Mouse (Mus musculus) kidney, embryonic 16.5 days (tissue): ENCODE measurements around the gene Nrip1. TPM values are rescaled to one million over a fixed set of nuclear protein-coding genes. Genes with fewer than 3 reads are reported as not detected.
"Not testable (repeated sequence)": the region's sequence is repeated elsewhere in the genome, so short reads cannot be mapped to it uniquely, and the experiment has no call there.

Experiments
- ATAC-seq: fragments of 200-750 bp; cut with Nextera tagmentation; 2 replicates; pipeline ENCODE4 v1.8.0; 2017; ENCODE audit warnings: moderate TSS enrichment; ENCODE audit not compliant: low FRiP score, low TSS enrichment
- H3K27ac ChIP-seq: fragments of 300-500 bp; sonication (generic); 2 replicates; pipeline ENCODE4 v1.5.1; 2014; ENCODE audit warnings: low read length
- H3K27me3 ChIP-seq: fragments of 300-500 bp; sonication (generic); 2 replicates; pipeline ENCODE4 v1.6.1; 2014; ENCODE audit warnings: low read length, control low read depth, mixed read lengths; ENCODE audit not compliant: insufficient read depth
- H3K36me3 ChIP-seq: fragments of 300-500 bp; sonication (generic); 2 replicates; pipeline ENCODE4 v1.6.1; 2014; ENCODE audit warnings: low read length, control low read depth, mixed read lengths; ENCODE audit not compliant: insufficient read depth
- H3K4me1 ChIP-seq: fragments of 300-500 bp; sonication (generic); 2 replicates; pipeline ENCODE4 v1.6.1; 2014; ENCODE audit warnings: low read length, control low read depth, mixed read lengths; ENCODE audit not compliant: insufficient read depth
- H3K4me2 ChIP-seq: fragments of 300-500 bp; sonication (generic); replicated peaks from 2 replicates; pipeline ENCODE4 v1.6.1; 2014; ENCODE audit warnings: low read depth, low read length
- H3K4me3 ChIP-seq: fragments of 300-500 bp; sonication (generic); 2 replicates; pipeline ENCODE4 v1.5.1; 2014; ENCODE audit warnings: mild to moderate bottlenecking, low read length
- H3K9ac ChIP-seq: fragments of 300-500 bp; sonication (generic); replicated peaks from 2 replicates; pipeline ENCODE4 v1.6.1; 2014; ENCODE audit warnings: low read length
- H3K9me3 ChIP-seq: fragments of 300-500 bp; sonication (generic); 2 replicates; pipeline ENCODE4 v1.6.1; 2016; ENCODE audit warnings: low read length, control low read depth
- WGBS: fragments of 180-500 bp; shearing (Covaris S2); extraction: QIAGEN DNeasy Blood & Tissue Kit; methylation state at CpG from one replicate; pipeline ENCODE4 v1.1.7; 2014; 5-methylcytosine and 5-hydroxymethylcytosine counted together
- polyA plus RNA-seq: library from polyadenylated mRNA; unstranded; fragments of >200 nt; fragmentation: Nextera tagmentation; extraction: Ambion mirVana; gene quantifications from 2 replicates; pipeline ENCODE4 v1.2.1, GENCODE M21; 2015

Gene Nrip1
- polyA plus RNA-seq, 1 experiment from 2014 or later = 49.3 TPM

DNA sequence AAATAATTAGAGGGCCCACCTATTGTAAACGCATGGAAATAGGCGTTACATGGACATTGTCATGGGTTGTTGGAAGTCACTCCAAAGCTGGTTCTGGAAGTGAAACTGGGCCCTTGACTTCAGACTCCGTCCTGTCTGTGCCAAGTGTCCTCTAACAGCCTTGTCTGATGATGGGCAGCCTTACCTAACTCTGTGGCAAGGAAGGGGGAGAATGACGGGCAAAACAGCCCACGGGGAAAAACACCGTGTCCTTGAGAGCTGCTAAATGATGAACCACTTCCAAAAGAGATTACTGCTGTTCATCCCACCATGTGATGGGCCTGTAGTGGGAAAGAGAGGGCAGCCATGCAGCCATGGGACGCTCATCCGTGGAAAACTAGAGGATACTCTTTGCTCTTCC, 34.6 kb upstream of the Nrip1 start:
- no peaks in the 10 kb centered on the region for H3K9me3 ChIP-seq
- peaks cover 14% of the 10 kb centered on the region for H3K4me1 ChIP-seq
- no peaks in the 10 kb centered on the region for H3K27me3 ChIP-seq
- no peak for ATAC-seq
- WGBS = 90% methylated on average over 8 of the region's 8 CpGs
- H3K36me3 ChIP-seq = no peaks in the 10 kb centered on the region
- H3K9ac ChIP-seq = no peak overlapping the region
- no peak overlapping the region for H3K4me3 ChIP-seq
- H3K4me2 ChIP-seq = no peak overlapping the region
- no peak overlapping the region for H3K27ac ChIP-seq

DNA sequence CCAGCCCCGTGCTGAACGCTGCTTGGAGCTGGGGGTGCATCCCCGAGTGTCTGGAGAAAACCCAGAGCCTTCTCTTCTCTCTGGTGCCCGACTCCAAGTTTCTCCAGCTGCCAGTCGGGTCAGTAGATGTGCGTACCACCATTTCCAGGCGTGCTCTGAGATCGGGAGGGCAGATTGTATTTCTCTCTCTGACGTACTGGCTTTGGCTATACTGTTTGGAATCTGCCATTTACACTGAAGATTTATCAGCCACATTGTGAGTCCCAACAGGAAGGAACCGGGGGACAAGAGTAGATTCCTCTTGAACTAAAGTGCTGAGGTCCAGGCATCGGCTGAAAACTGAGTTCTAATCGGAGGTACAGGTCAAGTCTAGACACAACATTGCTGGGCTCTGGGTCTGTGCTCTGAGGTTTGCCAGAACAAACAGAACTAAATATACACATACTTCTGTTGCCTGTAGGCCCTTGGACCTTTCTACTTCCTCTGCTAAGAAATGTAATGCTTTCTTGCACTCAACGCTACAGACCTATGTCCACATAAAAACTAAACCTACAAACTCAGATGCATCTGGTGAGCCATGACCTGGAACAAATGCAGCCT, 33.8 kb upstream of the Nrip1 start:
- H3K36me3 ChIP-seq = no peaks in the 10 kb centered on the region
- peak overlapping the region; percentile 66; the same call in 1 of the 2 replicates for H3K27ac ChIP-seq
- H3K4me1 ChIP-seq = peaks cover 14% of the 10 kb centered on the region
- no peaks in the 10 kb centered on the region for H3K9me3 ChIP-seq
- 20% methylated on average over 13 of the region's 13 CpGs for WGBS
- no peaks in the 10 kb centered on the region for H3K27me3 ChIP-seq
- H3K4me2 ChIP-seq = peak overlapping the region; percentile 35
- peak overlapping the region; percentile 4 for H3K4me3 ChIP-seq
- ATAC-seq = peak; percentile 77
- no peak overlapping the region for H3K9ac ChIP-seq

DNA sequence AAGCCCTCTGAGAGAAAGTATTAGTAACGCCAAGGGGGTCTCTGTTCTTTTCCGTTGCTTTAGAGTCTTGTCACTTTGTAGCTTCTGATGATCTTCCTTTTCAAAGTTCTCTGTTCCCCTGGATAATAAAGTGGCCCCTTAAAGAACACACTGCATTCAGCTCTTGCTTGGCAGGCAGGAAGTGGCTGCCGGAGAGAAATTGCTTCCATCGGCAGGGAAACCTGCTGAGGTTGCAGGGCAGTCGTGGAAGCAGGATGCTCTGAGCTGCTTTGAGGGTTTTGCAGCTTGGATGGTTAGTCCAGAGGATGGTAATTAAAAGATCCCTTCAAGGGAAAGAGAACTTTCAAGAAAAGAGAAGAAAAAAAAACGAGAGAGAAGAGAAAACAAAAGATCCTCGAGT, 33.3 kb upstream of the Nrip1 start:
- peak; percentile 27; the same call in 1 of the 2 replicates for ATAC-seq

DNA sequence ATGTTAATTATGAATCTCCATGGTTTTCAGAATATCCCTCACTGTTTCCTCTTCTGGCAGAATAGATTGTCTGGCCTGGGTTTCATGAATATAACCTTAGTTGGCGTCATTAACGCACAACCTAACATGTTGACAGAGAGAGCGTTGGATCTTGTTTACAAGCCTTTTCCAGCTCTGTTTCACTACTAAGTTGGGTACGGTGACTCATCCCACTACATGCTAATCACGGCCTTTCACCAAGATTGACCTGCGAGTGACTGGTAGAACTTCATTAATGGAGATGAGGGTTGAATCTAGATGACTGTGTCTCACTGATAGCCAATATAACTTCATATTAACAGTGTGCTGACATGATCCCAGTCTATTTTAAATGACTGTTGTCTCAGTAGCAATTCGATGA, 32.7 kb upstream of the Nrip1 start:
- no peak overlapping the region for H3K4me3 ChIP-seq
- H3K9ac ChIP-seq = no peak overlapping the region
- no peak for ATAC-seq

More for the DNA sequence above, 33.3 kb upstream of the Nrip1 start:
- Histone ChIP-seq H3K9ac (no peak overlapping the region), H3K27me3 (no peaks in the 10 kb centered on the region), H3K36me3 (no peaks in the 10 kb centered on the region), H3K27ac (no peak overlapping the region; the same call in 1 of the 2 replicates), H3K4me1 (peaks cover 14% of the 10 kb centered on the region), H3K4me2 (peak overlapping the region; percentile 35), H3K4me3 (peak overlapping the region; percentile 4; the same call in 1 of the 2 replicates), H3K9me3 (no peaks in the 10 kb centered on the region)
- 27% methylated on average over 7 of the region's 7 CpGs for WGBS

DNA sequence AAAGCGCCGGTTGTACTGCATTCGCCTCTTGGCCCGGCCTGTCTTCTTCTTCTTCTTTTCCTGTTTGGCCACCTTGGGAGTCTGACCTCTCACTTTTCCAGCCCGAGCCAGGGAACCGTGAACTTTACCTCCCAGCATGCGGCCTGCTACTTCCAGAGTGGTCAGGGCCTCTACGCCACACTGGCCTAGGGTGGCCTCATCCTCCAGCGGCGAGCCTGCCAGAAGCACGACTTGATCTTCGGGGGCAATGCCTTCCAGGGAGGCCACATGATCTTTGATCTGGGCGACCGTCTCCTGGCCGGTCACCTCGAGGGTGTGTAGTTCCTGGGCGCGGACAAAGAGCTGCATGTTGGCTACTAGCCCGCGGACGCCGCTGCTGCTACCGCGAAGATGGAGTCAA, 29.7 kb upstream of the Nrip1 start:
- H3K9ac ChIP-seq, H3K36me3 ChIP-seq, H3K4me2 ChIP-seq, H3K27me3 ChIP-seq, H3K9me3 ChIP-seq, H3K27ac ChIP-seq, H3K4me3 ChIP-seq, ATAC-seq: not testable (repeated sequence)
- peaks cover 14% of the 10 kb centered on the region for H3K4me1 ChIP-seq
- WGBS = 91% methylated on average over 24 of the region's 24 CpGs

More for the DNA sequence above, 32.7 kb upstream of the Nrip1 start:
- peaks cover 14% of the 10 kb centered on the region for H3K4me1 ChIP-seq
- H3K27me3 ChIP-seq = no peaks in the 10 kb centered on the region
- no peaks in the 10 kb centered on the region for H3K9me3 ChIP-seq
- no peak overlapping the region for H3K4me2 ChIP-seq
- WGBS = 93% methylated on average over 7 of the region's 7 CpGs
- H3K36me3 ChIP-seq = no peaks in the 10 kb centered on the region
- H3K27ac ChIP-seq = no peak overlapping the region

DNA sequence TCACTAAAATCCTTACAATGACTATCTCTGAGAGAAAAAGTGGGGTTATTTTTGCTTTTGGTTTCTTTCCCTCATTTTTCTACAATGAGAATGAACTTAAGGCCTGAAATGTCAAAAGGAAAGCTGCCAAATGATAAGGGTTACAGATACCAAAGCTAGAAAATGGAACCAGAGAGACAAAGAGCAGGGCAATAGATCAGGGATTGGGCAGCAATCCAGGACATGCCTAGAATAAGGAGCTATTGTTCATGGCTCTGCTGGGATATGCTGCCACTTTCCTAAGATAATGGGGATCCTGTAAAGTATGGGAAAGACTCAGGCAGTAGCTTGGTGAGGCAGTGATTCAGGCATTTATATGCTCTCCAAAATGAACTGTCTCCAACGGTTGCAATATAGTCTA, 22.9 kb upstream of the Nrip1 start:
- Histone ChIP-seq H3K36me3 (no peaks in the 10 kb centered on the region), H3K4me3 (no peak overlapping the region), H3K27me3 (no peaks in the 10 kb centered on the region), H3K4me1 (no peaks in the 10 kb centered on the region), H3K9ac (no peak overlapping the region), H3K9me3 (no peaks in the 10 kb centered on the region), H3K27ac (no peak overlapping the region), H3K4me2 (no peak overlapping the region)
- 68% methylated on average over 1 of the region's 1 CpGs for WGBS
- ATAC-seq = no peak

DNA sequence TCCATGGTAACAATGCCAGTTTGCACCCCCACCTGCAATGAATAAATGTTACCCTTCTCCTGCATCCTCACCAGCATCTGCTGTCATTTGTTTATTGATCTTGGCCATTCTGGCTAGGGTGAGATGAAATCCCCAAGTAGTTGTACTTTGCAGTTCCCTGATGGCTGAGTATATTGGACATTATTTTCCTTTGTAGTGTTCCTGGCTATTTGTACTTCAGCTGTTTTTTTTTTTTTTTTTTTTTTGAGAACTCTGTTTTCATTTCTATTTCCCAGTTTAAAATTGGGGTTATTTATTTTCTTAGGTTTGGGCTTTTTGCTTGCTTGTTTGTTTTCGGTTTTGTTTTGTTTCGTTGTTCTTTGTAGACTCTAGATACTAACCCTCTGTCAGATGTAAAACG, 19.6 kb upstream of the Nrip1 start:
- Histone ChIP-seq H3K4me2 (no peak overlapping the region), H3K9ac (no peak overlapping the region), H3K4me3 (no peak overlapping the region), H3K36me3 (no peaks in the 10 kb centered on the region), H3K27me3 (no peaks in the 10 kb centered on the region), H3K27ac (no peak overlapping the region), H3K4me1 (no peaks in the 10 kb centered on the region), H3K9me3 (no peaks in the 10 kb centered on the region)
- WGBS = 80% methylated on average over 3 of the region's 3 CpGs
- ATAC-seq = no peak

DNA sequence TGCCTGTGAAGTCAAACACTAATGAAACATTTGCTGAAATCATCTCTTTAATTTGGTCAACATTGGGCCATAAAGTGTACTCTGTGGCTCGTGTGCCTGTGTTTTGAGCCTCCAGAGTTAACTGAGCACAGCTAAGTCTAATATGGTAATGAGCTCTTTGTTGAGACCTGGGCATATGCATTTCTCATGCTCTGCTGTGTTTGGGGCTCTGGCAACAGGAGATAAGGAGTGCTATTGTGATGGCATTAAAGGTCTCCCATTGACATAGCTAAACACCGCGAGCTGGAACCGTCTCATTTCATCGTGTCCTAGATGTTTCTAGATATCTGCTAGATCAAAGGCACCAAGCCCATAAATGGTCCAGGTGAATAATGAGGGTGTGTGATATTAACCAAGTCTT, 12.9 kb upstream of the Nrip1 start:
- no peak overlapping the region for H3K4me2 ChIP-seq
- no peak overlapping the region for H3K9ac ChIP-seq
- no peak overlapping the region for H3K4me3 ChIP-seq
- WGBS = 68% methylated on average over 5 of the region's 5 CpGs
- peak; percentile 59; the same call in 1 of the 2 replicates for ATAC-seq
- no peaks in the 10 kb centered on the region for H3K27me3 ChIP-seq
- no peaks in the 10 kb centered on the region for H3K4me1 ChIP-seq
- H3K27ac ChIP-seq = no peak overlapping the region
- no peaks in the 10 kb centered on the region for H3K9me3 ChIP-seq
- no peaks in the 10 kb centered on the region for H3K36me3 ChIP-seq

DNA sequence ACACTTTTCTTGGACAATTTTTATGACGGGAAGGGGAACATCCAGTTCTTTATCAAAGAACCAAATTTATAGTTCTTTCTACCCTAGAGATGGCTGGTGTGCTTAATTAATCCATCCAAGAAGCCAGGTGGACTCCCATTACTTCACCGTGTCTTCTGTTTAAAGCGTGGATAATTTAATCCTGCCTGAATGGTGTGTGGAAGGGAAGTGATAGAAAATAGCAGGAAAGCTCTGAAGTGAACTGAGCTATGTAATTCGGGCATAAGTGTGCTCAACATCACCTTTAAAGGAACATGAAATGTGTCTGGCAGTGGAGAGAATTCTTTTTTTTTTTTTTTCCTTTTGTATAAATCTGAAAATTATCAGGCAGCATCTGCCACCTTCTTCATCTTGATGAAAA, 12.4 kb upstream of the Nrip1 start:
- 74% methylated on average over 4 of the region's 4 CpGs for WGBS
- Histone ChIP-seq H3K4me3 (no peak overlapping the region), H3K27me3 (no peaks in the 10 kb centered on the region), H3K27ac (no peak overlapping the region), H3K9me3 (no peaks in the 10 kb centered on the region), H3K4me2 (no peak overlapping the region), H3K36me3 (no peaks in the 10 kb centered on the region), H3K9ac (no peak overlapping the region), H3K4me1 (no peaks in the 10 kb centered on the region)
- no peak for ATAC-seq

DNA sequence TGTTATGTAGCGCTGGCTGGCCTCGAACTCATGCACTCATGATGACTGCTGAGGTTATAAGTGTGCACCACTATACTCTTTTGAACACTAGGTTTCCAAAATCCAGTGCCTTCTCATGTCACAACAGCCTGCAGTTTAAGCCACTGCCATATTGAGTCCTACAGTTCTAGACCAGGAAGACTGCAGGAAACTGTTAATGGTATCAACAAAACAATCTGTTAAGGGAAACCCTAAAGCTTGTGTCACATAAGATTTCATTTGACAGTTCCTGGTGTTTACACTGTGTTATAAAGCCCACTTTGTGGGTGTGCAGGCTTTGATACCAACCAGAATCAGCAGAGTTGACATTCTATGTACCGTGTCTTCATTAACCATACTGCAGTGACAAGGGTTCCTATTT, 3.6 kb upstream of the Nrip1 start:
- Histone ChIP-seq H3K9me3 (no peaks in the 10 kb centered on the region), H3K4me3 (no peak overlapping the region), H3K4me1 (peaks cover 3% of the 10 kb centered on the region; the same call in 1 of the 2 replicates), H3K4me2 (no peak overlapping the region), H3K36me3 (no peaks in the 10 kb centered on the region), H3K27ac (no peak overlapping the region), H3K27me3 (no peaks in the 10 kb centered on the region), H3K9ac (no peak overlapping the region)
- no peak for ATAC-seq
- 95% methylated on average over 3 of the region's 3 CpGs for WGBS
